Mouse (Mus musculus): ENCODE measurements at regions not wholly inside any gene's neighbourhood (a gene's known extent, or its start where the extent isn't known, plus 50 kb on each side); places are given as distances from the start of the nearest gene placed in this dataset.

- DNase-seq (ENCODE audit: low read depth, low spot score): no peak
Measured at GRCm38 (mm10) chr5:16424745-16425144, 128.6 kb upstream of the Hgf start.

- DNase-seq (ENCODE audit: low read depth, low spot score): no peak
Measured at GRCm38 (mm10) chr5:16425302-16425701, 128.0 kb upstream of the Hgf start.

GRCm38 (mm10) chr5:16426306-16426705 is 127.0 kb upstream of the Hgf start:
- no peak for DNase-seq (ENCODE audit: low read depth, low spot score)

DNA sequence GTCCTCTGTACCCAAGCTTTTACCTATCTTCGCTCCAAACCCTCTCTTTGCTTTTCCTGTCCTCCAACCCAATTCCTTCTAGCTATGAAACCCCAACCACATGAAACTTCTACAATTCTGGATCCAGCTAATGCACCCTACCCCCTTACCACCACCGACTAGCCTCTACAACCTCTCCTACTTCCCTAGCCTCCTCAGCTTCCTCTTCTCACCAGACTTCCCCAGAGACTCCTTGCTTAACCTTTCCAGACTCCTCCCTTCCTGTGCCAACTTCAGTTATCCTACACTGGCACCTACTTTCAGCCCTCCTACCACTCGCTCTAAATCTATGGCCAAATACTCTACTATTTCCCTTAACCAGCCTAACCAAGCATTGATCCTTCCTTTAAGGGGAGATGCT is 118.7 kb upstream of the Hgf start:
- DNase-seq (ENCODE audit: low read depth, low spot score): no peak

DNA sequence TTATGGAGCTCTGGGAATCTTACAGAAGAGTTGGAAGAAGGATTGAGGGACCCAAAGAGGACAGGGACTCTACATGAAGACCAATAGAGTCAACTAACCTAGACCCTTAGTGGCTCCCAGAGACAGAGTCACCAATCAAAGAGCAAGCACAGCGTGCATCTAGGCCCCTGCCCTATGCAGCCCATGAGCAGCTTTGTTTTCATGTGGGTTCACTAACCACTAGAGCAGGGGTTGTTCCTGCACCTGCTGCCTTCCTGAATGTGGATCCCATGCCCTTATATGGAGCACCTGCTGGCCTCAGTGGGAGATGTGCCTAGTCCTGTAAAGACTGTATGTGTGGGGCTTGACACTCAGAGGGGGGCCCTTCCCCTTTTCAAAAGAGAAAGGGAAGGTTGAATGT is 108.2 kb upstream of the Hgf start:
- no peak for DNase-seq (ENCODE audit: low read depth, low spot score)

DNA sequence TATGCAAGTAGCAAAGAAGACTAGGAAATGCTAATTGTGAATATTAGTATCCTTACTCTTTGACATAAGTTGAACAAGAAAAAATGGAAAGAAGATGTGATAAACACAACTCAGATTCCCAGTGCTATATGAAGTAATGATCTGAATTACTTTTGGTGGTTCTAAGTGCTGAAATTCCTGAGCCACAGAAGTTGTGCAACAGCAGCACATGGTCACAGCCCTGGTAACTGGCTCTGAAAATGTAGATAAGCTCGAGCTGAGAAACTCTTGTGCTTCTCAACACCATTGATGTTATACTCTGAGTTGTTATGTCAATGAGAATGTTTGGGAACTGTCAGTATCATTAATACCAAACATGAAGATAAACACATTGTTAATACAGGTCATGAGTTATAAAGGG is 106.3 kb upstream of the Hgf start:
- no peak for DNase-seq (ENCODE audit: low read depth, low spot score)

DNA sequence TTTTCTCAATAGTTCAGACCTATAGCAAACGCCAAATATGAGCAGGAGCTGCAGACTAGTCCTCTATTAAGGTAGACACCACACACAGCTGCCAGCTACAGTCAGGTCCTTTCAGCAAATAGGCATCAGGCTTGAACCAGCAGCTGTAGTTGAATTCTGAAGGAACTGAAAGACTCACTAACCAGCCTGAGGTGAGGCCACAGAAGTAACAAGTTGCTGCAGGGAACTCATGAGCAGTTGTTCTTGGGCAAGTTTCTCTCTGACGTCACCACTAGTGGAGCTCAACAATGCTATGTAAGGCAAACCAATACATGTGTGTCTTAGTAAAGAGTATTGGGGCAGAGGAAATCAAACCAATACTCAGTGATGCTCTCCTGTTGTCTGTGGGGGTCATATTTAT is 91.5 kb upstream of the Hgf start:
- DNase-seq (ENCODE audit: low read depth, low spot score): no peak

DNA sequence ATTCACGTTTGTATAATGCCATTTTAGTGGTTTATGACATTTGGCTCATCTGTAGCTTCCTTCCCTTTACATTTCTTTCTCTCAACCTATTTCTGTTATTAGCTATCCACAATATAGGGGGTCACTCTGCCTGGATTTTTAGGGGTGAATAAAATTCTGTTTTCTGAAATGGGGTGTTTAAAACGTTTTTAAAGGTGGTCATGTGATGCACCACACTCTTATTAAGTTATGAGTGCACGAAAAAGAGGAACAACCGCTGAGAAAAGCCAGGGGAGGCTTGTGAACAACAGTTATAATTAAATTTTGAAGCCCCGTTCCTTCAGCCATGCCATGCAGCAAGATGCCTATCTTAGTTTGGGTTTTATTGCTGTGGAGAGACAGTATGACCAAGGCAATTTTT is 87.0 kb upstream of the Hgf start:
- DNase-seq (ENCODE audit: low read depth, low spot score): no peak

GRCm38 (mm10) chr5:16468560-16468959 is 84.7 kb upstream of the Hgf start:
- DNase-seq (ENCODE audit: low read depth, low spot score): no peak

GRCm38 (mm10) chr5:16469221-16469620 is 84.1 kb upstream of the Hgf start:
- DNase-seq (ENCODE audit: low read depth, low spot score): no peak

DNA sequence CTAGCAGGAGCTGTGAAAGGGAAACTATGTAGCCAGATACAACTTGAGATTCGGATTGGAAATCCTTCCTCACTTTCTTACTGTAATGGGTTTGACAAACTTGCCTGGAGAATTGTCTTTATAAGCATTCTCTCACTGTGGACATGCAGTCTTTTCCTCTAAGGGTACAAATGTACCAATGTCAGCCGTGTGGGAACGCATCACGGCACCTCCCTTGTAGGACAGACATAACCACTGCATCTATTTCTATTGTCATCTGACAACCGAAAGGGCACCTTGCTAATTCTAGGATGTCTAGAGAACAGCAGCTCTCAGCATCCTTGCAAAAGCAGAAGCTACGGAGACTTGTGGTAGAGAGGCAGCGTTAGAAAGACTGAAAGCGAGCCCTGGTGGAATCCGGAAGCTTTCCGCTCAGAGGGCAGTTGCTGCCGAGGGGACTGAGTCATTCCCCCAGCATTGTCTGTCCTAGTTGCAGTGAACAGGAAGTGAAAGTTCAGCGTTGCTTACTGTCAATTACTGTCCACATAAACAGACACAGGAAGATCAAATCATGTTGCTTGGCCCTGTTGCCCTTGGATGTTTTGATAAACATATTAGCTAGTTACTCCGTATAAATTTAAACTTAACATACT is 83.5 kb upstream of the Hgf start:
- DNase-seq (ENCODE audit: low read depth, low spot score): peak; percentile 60

- DNase-seq (ENCODE audit: low read depth, low spot score): peak; percentile 4
Measured at GRCm38 (mm10) chr5:16470366-16470982, 82.8 kb upstream of the Hgf start.

GRCm38 (mm10) chr5:16487969-16488368 is 65.3 kb upstream of the Hgf start:
- no peak for DNase-seq (ENCODE audit: low read depth, low spot score)

GRCm38 (mm10) chr5:16489803-16490202 is 63.5 kb upstream of the Hgf start:
- DNase-seq (ENCODE audit: low read depth, low spot score): no peak

GRCm38 (mm10) chr5:16499891-16500290 is 53.4 kb upstream of the Hgf start:
- no peak for DNase-seq (ENCODE audit: low read depth, low spot score)

Data from brain, adult 2 months (tissue).